In genomic region chr2:33292057-33292456, GRCm38 (mm10) we compare ENCODE assay signal across 30 mouse cellular contexts.
A peak's percentile ranks its signal among the peaks of the same experiment; 100 is the strongest.
DNase-seq lines count a peak whose midpoint lies in the region; ATAC-seq and TF ChIP-seq lines count a peak whose summit lies in the region.
"Had no signal": no experiment of that assay in that cellular context is flagged by ENCODE, and none has a peak within 500 bp of the region (broad histone marks: within the 10 kb centered on the region; RNA-seq: fewer than 3 reads in every experiment).

No protein-coding gene starts in this region.

- WGBS in lung, embryonic 15.5 days: 41% methylated on average over 2 of the region's 2 CpGs
- 40% methylated on average over 2 of the region's 2 CpGs for WGBS in intestine, embryonic 16.5 days
- 41% methylated on average over 2 of the region's 2 CpGs for WGBS in stomach, postnatal 0 days
- WGBS in heart, embryonic 10.5 days: 71% methylated on average over 2 of the region's 2 CpGs

- no peak for TF ChIP-seq EP300 in stomach, postnatal 0 days (optimal IDR thresholded peaks at IDR 0.05)

- H3K4me1 ChIP-seq in lung, embryonic 15.5 days: peaks cover 5% of the 10 kb centered on the region; the same call in 1 of the 2 replicates
- H3K4me1 ChIP-seq in intestine, embryonic 16.5 days (ENCODE audit: control insufficient read depth, insufficient read depth, low read length): peaks cover 2% of the 10 kb centered on the region; the same call in 1 of the 2 replicates
- peaks cover 2% of the 10 kb centered on the region; the same call in 1 of the 2 replicates for H3K4me1 ChIP-seq in stomach, postnatal 0 days (replicated peaks; ENCODE audit: control insufficient read depth, insufficient read depth)
- peaks cover 24% of the 10 kb centered on the region for H3K4me1 ChIP-seq in heart, embryonic 10.5 days
- H3K4me1 ChIP-seq: hindbrain, embryonic 10.5 days; hindbrain, embryonic 15.5 days; limb, embryonic 13.5 days; neural tube, embryonic 13.5 days had no signal

- ATAC-seq in lung, embryonic 15.5 days (ENCODE audit: borderline replicate concordance, extremely low read depth, low FRiP score, low TSS enrichment): 0 out of 2 replicates have a peak, but pooled peaks have one; percentile 42
- ATAC-seq in intestine, embryonic 16.5 days: peak; percentile 16; the same call in 1 of the 2 replicates
- ATAC-seq in megakaryocyte, adult 5-6 weeks (ENCODE audit: poor library complexity, severe bottlenecking): peak; percentile 68
- ATAC-seq in stomach, postnatal 0 days (ENCODE audit: low FRiP score, low TSS enrichment): peak; percentile 61; the same call in 1 of the 2 replicates
- ATAC-seq: forebrain, embryonic 14.5 days; inflammation-experienced regulatory T-cells, adult 6 months; midbrain, embryonic 13.5 days had no signal

- no peak for TF ChIP-seq CTCF in stomach, postnatal 0 days (IDR thresholded peaks at IDR 0.05; ENCODE audit: low read depth)
- TF ChIP-seq CTCF in left cerebral cortex, adult 2 months (IDR thresholded peaks at IDR 0.05): no peak

- H3K9ac ChIP-seq in lung, embryonic 15.5 days: no peak overlapping the region
- H3K9ac ChIP-seq in intestine, embryonic 16.5 days (ENCODE audit: low read depth, low read length): no peak overlapping the region
- no peak overlapping the region for H3K9ac ChIP-seq in stomach, postnatal 0 days (ENCODE audit: low read length)
- H3K9ac ChIP-seq: heart, embryonic 13.5 days; hindbrain, embryonic 15.5 days; limb, embryonic 13.5 days; midbrain, embryonic 13.5 days; neural tube, embryonic 13.5 days had no signal

- intact Hi-C loops in left cerebral cortex, adult 2 months (cut with DNase I): no loop called here

- DNase-seq in lung, postnatal 4 days: no peak
- DNase-seq in stomach, postnatal 0 days (ENCODE audit: low spot score): no peak
- no peak for DNase-seq in cerebellum, adult 11 months
- DNase-seq in left cerebral cortex, adult 2 months (ENCODE audit: extremely low spot score in 1 of 2, low spot score in 2 of 2): no peak
- DNase-seq in heart, embryonic 10.5 days (ENCODE audit: low spot score): no peak
- DNase-seq: adrenal gland, adult 2 months; adrenal gland, postnatal 36 days; cerebellum, adult 2 months; cerebellum, postnatal 14 days; gastrocnemius, adult 2 months; gastrocnemius, postnatal 36 days; heart, adult 2 months; heart, postnatal 10 days; kidney, adult 8-10 months; lung, postnatal 10 days; right cerebral cortex, postnatal 4 days; thymus, postnatal 14 days had no signal

- no peak overlapping the region for H3K27ac ChIP-seq in lung, embryonic 15.5 days
- H3K27ac ChIP-seq in intestine, embryonic 16.5 days (ENCODE audit: low read length): no peak overlapping the region
- no peak overlapping the region for H3K27ac ChIP-seq in stomach, postnatal 0 days (replicated peaks)
- no peak overlapping the region for H3K27ac ChIP-seq in left cerebral cortex, adult 2 months
- no peak overlapping the region for H3K27ac ChIP-seq in heart, embryonic 10.5 days
- H3K27ac ChIP-seq: gastrocnemius, adult 2 months; heart, adult 2 months; hindbrain, embryonic 10.5 days; hindbrain, embryonic 15.5 days; kidney, postnatal 0 days; limb, embryonic 13.5 days; midbrain, embryonic 13.5 days; neural tube, embryonic 13.5 days had no signal

- H3K36me3 ChIP-seq in lung, embryonic 15.5 days: no peaks in the 10 kb centered on the region
- no peaks in the 10 kb centered on the region for H3K36me3 ChIP-seq in intestine, embryonic 16.5 days (ENCODE audit: control insufficient read depth, insufficient read depth, low read length)
- H3K36me3 ChIP-seq in stomach, postnatal 0 days (ENCODE audit: control insufficient read depth, insufficient read depth, low read length): no peaks in the 10 kb centered on the region; the same call in 1 of the 2 replicates
- H3K36me3 ChIP-seq in heart, embryonic 10.5 days: peaks cover 15% of the 10 kb centered on the region; the same call in 1 of the 2 replicates
- H3K36me3 ChIP-seq: limb, embryonic 13.5 days had no signal

- no peak overlapping the region for H3K4me2 ChIP-seq in lung, embryonic 15.5 days
- H3K4me2 ChIP-seq in intestine, embryonic 16.5 days (ENCODE audit: low read depth, low read length): no peak overlapping the region
- H3K4me2 ChIP-seq in stomach, postnatal 0 days (replicated peaks; ENCODE audit: low read depth): no peak overlapping the region
- H3K4me2 ChIP-seq: heart, embryonic 13.5 days; hindbrain, embryonic 15.5 days; limb, embryonic 13.5 days; midbrain, embryonic 13.5 days; neural tube, embryonic 13.5 days had no signal

- no peaks in the 10 kb centered on the region for H3K9me3 ChIP-seq in lung, embryonic 15.5 days
- H3K9me3 ChIP-seq in intestine, embryonic 16.5 days (ENCODE audit: control insufficient read depth, low read length): peaks cover 5% of the 10 kb centered on the region; the same call in 1 of the 2 replicates
- H3K9me3 ChIP-seq in stomach, postnatal 0 days (ENCODE audit: control insufficient read depth, low read length): no peaks in the 10 kb centered on the region
- no peaks in the 10 kb centered on the region for H3K9me3 ChIP-seq in heart, embryonic 10.5 days
- H3K9me3 ChIP-seq: midbrain, embryonic 13.5 days had no signal

- H3K4me3 ChIP-seq in lung, embryonic 15.5 days: no peak overlapping the region
- H3K4me3 ChIP-seq in intestine, embryonic 16.5 days (ENCODE audit: low read length): no peak overlapping the region
- no peak overlapping the region for H3K4me3 ChIP-seq in stomach, postnatal 0 days (ENCODE audit: low read depth, low read length)
- no peak overlapping the region for H3K4me3 ChIP-seq in left cerebral cortex, adult 2 months
- no peak overlapping the region for H3K4me3 ChIP-seq in heart, embryonic 10.5 days
- H3K4me3 ChIP-seq: gastrocnemius, adult 2 months; heart, adult 2 months; heart, embryonic 13.5 days; hindbrain, embryonic 10.5 days; hindbrain, embryonic 15.5 days; limb, embryonic 13.5 days; megakaryocyte, embryonic 14.5 days; midbrain, embryonic 13.5 days; neural tube, embryonic 13.5 days had no signal

- H3K27me3 ChIP-seq in lung, embryonic 15.5 days: no peaks in the 10 kb centered on the region
- no peaks in the 10 kb centered on the region for H3K27me3 ChIP-seq in intestine, embryonic 16.5 days (replicated peaks; ENCODE audit: control insufficient read depth, insufficient read depth, low read length)
- no peaks in the 10 kb centered on the region for H3K27me3 ChIP-seq in stomach, postnatal 0 days (ENCODE audit: control insufficient read depth, insufficient read depth, low read length)
- H3K27me3 ChIP-seq in heart, embryonic 10.5 days (ENCODE audit: insufficient read depth, poor library complexity, severe bottlenecking): no peaks in the 10 kb centered on the region
- H3K27me3 ChIP-seq: heart, embryonic 13.5 days; hindbrain, embryonic 15.5 days; limb, embryonic 13.5 days; midbrain, embryonic 13.5 days; neural tube, embryonic 13.5 days had no signal

Comparison
In these comparisons a context has a peak if more than half of its experiments do, and no peak if none do; other contexts are left out.
1. ATAC-seq: peak in every context shown above with its lines; median percentile 68 in megakaryocyte, adult 5-6 weeks; 61 in stomach, postnatal 0 days; 42 in lung, embryonic 15.5 days; 16 in intestine, embryonic 16.5 days.